Mouse (Mus musculus) liver, postnatal 0 days (tissue): ENCODE results near the gene Eif4g3.

Experiments
- CTCF ChIP-seq: sonication (generic); IDR thresholded peaks from 2 replicates; pipeline ENCODE4 v1.5.1; 2016; ENCODE audit warnings: antibody characterized with exemption, low read depth
- EP300 ChIP-seq: IDR thresholded peaks from 2 replicates; pipeline ENCODE4 v1.6.1; 2016; ENCODE audit warnings: antibody characterized with exemption, low read depth, mild to moderate bottlenecking

DNA sequence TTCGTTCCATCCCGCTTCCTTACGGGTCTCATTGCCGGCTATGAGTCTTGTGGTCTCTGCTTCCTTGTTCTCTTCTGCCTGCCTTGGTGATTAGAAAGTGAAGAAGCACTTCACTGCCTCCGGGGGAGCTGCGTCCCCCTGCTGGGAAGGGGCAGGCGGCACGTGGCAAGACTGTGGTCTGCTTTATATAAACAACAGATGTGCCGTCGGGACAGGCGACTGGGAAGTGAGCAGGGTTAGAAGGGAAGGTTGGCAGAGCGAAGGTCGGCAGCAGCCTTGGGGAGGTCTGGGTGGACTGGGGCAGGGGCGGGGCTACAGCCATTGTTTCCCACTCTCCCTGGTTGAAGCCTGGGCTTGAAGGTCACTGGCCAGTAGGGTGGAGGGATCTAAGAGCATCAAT is 259.0 kb downstream of the Eif4g3 start:
- TF ChIP-seq CTCF (peak; percentile 42), EP300 (no peak)
